Mouse (Mus musculus): ENCODE measurements at regions not wholly inside any gene's neighbourhood (a gene's known extent, or its start where the extent isn't known, plus 50 kb on each side); places are given as distances from the start of the nearest gene placed in this dataset.
A peak's percentile ranks its signal among the peaks of the same experiment; 100 is the strongest.

DNA sequence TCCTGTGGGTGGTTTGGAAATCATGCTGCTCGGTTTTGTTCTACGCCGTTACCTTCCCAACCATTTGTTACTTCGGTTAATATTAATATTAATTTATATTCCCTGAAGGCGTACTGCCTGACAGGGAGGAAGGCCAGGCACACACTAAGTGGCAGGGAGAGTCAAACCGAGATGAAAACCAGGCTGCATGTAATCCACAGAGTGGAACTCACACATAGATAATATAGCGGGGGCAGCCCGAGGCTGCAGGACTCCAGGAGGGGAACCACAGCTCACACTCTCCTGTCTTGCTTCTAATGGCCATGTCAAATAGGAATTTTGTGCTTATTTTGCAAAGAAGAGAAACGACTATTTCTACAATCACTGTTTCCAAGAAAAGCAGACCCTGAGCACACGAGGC lies 161.3 kb upstream of the Ncam1 start:
- no peak for DNase-seq (ENCODE audit: low spot score in 2 of 2)

GRCm38 (mm10) chr9:49958890-49959289 lies 160.2 kb upstream of the Ncam1 start:
- DNase-seq (ENCODE audit: low spot score in 2 of 2) = no peak

DNA sequence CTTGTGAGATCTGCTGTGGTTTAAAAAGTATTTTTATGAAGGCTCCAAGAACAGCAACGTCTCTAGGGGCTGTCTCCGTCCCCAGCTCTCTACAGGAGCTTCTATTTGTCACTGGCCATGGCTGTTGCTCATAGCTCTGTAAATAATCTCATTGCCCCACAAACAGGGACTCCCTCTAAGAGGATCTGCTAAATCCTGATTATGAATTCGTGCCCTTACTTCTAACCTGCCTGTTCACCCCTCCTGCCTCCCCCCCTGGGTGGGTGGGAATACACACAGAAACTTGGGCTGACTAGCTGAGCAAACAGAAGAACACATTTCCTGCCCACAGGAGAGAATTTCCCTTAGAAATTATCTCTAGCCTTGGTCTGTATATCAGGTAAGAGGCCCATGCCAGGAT lies 155.9 kb upstream of the Ncam1 start:
- no peak for DNase-seq (ENCODE audit: low spot score in 2 of 2)

GRCm38 (mm10) chr9:49950321-49950720 lies 151.6 kb upstream of the Ncam1 start:
- no peak for DNase-seq (ENCODE audit: low spot score in 2 of 2)

- DNase-seq (ENCODE audit: low spot score in 2 of 2) = no peak
Observed at GRCm38 (mm10) chr9:49948546-49948945, 149.8 kb upstream of the Ncam1 start.

DNA sequence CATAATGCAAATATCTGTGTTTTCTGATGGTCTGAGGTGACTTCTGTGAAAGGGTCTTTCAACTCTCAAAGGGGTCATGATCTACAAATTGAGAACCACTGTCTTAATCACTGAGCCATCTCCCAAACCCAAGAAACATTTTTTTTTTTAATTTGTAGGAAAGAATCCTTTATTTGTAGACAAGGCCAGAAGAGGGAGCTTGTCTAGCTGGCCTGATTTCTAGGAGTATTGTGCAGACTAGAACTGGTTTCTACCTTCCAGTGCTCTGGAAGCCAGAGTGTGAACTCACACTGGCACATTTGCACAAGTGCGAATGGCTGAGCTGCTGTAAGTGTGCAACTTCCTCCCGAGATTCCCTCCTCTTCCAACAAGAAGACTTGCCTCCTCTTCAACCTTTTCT lies 148.1 kb upstream of the Ncam1 start:
- DNase-seq (ENCODE audit: low spot score in 2 of 2) = no peak

GRCm38 (mm10) chr9:49935555-49936376 lies 137.0 kb upstream of the Ncam1 start:
- peak; percentile 16 to 33 for DNase-seq (ENCODE audit: low spot score in 2 of 2)

GRCm38 (mm10) chr9:49928041-49928656 lies 129.4 kb upstream of the Ncam1 start:
- peak in 1 of 2 experiments; percentile 43 for DNase-seq (ENCODE audit: low spot score in 2 of 2)

- DNase-seq (ENCODE audit: low spot score in 2 of 2) = no peak
Observed at GRCm38 (mm10) chr9:49927281-49927680, 128.6 kb upstream of the Ncam1 start.

DNA sequence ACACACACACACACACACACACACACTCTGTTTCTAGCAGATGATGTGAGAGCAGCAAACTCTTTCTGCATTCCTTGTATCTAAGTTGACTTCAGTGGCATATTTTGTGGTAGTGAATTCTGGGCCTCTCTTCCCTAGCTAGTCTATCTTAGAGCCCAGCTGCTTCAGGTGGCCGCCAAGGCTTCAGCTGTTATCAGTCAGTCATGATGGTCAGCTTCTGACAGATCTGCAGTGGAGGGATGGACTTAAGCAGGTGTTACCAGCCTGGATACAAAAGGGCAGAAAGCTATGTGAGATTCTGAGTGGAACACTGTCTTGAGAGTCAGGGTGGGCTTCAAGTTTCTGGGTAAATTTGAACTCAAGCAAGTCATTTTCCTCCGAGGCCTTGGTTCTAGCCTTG lies 127.1 kb upstream of the Ncam1 start:
- no peak for DNase-seq (ENCODE audit: low spot score in 2 of 2)

DNA sequence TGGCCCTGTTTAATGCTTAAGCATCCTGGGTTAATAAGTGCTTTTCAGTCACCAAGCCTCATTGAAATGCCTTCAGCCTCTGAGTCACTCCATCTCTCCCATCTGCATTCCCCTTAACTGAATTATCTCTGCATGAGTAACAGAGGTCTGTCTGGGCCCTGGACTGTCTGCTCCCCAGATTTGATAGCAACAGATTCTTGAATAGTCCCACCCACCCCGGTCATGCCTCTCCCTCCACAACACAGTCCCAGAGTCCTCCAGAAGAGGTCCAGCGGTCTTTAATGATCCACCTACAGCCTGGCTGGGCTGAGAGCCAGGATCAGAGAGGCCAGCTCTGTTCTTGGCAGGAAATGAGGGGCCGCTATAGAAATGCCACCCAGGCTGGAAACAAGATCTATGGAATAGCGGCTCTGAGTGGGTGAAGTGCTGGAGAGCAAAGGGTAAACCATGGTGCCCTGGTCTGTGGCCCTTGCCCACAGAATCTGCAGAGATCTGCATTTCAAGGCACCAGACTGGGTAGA lies 125.3 kb upstream of the Ncam1 start:
- no peak for DNase-seq (ENCODE audit: low spot score in 2 of 2)

DNA sequence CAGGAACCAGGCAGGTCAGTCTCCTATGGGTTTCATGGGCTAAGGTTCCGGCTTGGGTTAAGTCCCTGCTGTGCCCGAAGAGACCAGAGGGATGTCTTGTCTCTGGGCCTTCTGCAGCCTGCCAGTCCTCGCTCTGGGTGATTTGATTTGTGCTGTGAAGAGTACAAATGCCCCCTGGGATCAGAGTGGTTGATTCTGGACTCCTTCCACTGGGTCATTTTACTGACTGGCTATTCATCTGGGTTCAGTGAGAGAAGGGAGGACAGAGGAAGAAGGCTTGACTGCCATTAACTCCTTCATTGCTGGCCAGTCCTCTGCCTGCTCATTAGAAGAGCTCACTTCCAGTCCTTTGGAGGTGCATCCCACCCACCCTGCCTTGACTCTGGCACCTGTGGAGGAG lies 124.0 kb upstream of the Ncam1 start:
- DNase-seq (ENCODE audit: low spot score in 2 of 2) = no peak

GRCm38 (mm10) chr9:49922162-49922561 lies 123.4 kb upstream of the Ncam1 start:
- DNase-seq (ENCODE audit: low spot score in 2 of 2) = no peak

GRCm38 (mm10) chr9:49921306-49921705 lies 122.6 kb upstream of the Ncam1 start:
- no peak for DNase-seq (ENCODE audit: low spot score in 2 of 2)

- peak; percentile 35 to 62 for DNase-seq (ENCODE audit: low spot score in 2 of 2)
Observed at GRCm38 (mm10) chr9:49915046-49915719, 116.5 kb upstream of the Ncam1 start.

DNA sequence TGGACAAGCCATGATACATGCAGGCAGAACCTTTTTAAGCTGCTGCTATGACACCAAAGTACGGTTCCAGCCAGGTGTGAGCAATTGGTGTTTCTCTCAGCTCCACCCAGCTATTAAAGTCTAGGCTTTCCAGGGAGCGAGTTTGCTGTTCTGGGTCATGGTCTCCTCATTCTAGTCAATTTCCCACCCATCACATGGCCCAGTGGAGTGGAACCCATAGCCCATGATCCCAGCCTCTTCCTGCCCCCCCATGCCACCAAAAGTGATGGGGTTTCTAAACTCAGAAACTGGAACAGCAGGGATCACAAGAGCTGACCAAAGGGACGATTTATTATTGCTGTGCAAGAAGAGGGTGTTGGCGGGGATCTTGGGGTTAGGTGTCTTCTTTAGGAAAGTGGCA lies 115.0 kb upstream of the Ncam1 start:
- DNase-seq (ENCODE audit: low spot score in 2 of 2) = no peak

DNA sequence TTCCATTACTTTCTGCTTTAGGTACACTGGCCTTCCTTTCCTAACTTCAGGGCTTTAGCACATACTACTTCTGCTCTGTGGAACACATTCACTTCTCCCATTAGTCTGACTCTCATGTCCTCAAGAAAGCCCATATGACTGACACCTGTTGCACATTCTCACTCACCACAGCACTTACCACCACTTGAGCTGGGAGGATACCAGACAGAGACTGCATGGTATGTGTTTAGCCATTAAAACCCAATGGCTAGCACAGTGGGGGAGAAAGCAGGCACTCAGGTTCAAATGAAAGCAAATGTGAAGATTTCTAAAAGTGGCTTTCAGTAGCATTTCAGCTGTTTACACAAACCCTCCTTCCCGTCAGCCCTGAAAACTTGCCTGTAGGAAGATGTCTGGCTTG lies 113.6 kb upstream of the Ncam1 start:
- DNase-seq (ENCODE audit: low spot score in 2 of 2) = no peak

DNA sequence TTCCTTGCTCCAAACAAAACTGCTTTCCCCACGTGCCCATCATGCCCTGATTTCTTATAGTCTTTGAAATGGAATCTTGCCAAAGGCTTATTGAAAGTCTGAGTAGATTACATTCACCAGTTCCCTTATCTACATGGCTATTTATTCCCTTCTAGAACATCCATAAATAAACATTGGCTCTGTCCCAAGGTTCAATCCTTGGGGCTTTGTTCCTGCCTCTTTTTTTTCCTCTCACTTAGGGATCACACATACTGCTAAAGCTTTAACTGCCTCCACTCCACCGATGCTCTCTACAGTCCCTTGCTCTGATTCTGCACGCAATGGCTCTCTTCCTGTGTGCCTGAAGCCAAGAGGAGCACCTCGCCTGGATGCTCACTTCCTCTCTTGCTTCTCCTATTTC lies 107.6 kb upstream of the Ncam1 start:
- DNase-seq (ENCODE audit: low spot score in 2 of 2) = no peak

DNA sequence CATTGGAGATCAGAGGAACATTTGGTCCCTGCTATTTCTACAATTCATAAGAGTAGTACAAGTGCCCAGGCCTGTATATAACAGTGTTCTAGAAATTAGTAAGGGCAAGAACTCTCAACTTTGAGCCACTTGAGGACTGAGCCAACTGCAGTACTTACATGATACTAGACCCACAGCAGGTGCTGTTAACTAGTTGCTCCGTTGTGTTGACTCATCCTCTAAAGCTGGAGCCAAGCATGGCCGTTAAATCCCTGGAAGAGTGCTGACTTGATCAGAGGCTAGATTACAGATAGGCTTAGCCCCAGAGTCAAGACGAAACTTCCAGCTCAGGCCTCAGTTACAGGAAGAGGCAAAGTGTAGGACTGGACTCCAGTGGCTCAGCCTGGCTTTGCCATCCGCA lies 107.0 kb upstream of the Ncam1 start:
- DNase-seq (ENCODE audit: low spot score in 2 of 2) = no peak

- DNase-seq (ENCODE audit: low spot score in 2 of 2) = peak in 1 of 2 experiments; percentile 24
Observed at GRCm38 (mm10) chr9:49898947-49899346, 100.2 kb upstream of the Ncam1 start.

DNA sequence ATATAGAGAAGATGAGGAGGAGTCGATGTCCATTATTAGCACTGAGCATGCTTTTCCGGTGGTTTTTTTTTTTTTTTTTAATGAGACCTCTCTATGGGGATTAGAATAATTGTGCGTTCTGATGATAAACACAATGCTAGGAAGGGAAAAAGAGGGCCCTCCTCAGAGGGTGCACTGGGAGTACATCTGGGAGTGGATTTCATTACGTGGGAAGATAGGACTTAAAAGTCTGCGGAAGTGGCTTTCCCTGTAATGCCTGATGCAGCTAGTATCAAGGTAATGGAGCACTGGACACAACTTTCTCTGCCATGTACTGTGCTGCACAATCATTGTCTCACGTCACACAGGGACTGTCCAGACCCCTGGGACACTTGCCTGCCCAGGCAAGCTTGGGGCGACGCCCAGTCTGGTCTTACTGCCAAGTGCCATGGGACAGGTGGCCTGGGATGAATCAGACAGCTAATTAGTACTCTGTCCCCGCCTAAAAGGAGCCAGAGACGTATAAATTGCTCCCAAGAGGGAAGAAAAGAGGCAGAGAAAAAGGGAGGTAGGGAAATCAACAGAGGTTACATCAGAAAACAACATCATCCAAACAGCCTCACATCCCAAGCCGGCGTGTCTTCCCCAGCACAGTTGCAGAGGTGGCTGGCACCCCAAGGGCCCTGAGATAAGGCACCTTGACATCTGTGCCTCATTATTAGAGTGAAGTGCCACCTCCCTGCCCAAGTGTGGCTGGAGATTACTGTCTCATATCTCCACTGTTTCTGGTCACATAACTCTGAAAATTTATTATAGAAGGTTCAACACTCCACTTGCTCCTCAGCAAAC lies 86.0 kb upstream of the Ncam1 start:
- DNase-seq (ENCODE audit: low spot score in 2 of 2) = peak in 1 of 2 experiments; percentile 18

Measured in layer of hippocampus, postnatal 14 days (tissue).